Mouse (Mus musculus): ENCODE measurements around the gene Sestd1. TPM values are rescaled to one million over a fixed set of nuclear protein-coding genes. Genes with fewer than 3 reads are reported as not detected.

Sestd1 gene
- polyA plus RNA-seq, 1 experiment from 2014 or later = 27.3 TPM

GRCm38 (mm10) chr2:77277272-77277671, 3.1 kb downstream of the Sestd1 start:
- H3K4me3 ChIP-seq (ENCODE audit: low read depth, low read length) = no peak overlapping the region
- no peak for ATAC-seq (ENCODE audit: low FRiP score)
- peaks cover 2% of the 10 kb centered on the region; the same call in 1 of the 2 replicates for H3K4me1 ChIP-seq (replicated peaks; ENCODE audit: control insufficient read depth, insufficient read depth, low read length)

GRCm38 (mm10) chr2:77275851-77276250, 4.5 kb downstream of the Sestd1 start:
- Histone ChIP-seq H3K4me2 (replicated peaks; ENCODE audit: low read depth, low read length) (no peak overlapping the region), H3K4me3 (ENCODE audit: low read depth, low read length) (no peak overlapping the region), H3K36me3 (ENCODE audit: control insufficient read depth, insufficient read depth, low read length) (no peaks in the 10 kb centered on the region), H3K4me1 (replicated peaks; ENCODE audit: control insufficient read depth, insufficient read depth, low read length) (peaks cover 2% of the 10 kb centered on the region; the same call in 1 of the 2 replicates), H3K9me3 (ENCODE audit: control insufficient read depth, low read length) (no peaks in the 10 kb centered on the region), H3K9ac (ENCODE audit: low read depth, low read length) (no peak overlapping the region), H3K27me3 (ENCODE audit: control insufficient read depth, insufficient read depth, low read length) (no peaks in the 10 kb centered on the region), H3K27ac (ENCODE audit: low read depth, low read length) (no peak overlapping the region)
- WGBS = 88% methylated on average over 5 of the region's 5 CpGs
- ATAC-seq (ENCODE audit: low FRiP score) = no peak
- no peak for DNase-seq (ENCODE audit: low spot score)

More at GRCm38 (mm10) chr2:77277272-77277671, 3.1 kb downstream of the Sestd1 start:
- Histone ChIP-seq H3K27ac (ENCODE audit: low read depth, low read length) (no peak overlapping the region), H3K27me3 (ENCODE audit: control insufficient read depth, insufficient read depth, low read length) (no peaks in the 10 kb centered on the region), H3K9ac (ENCODE audit: low read depth, low read length) (no peak overlapping the region), H3K4me2 (replicated peaks; ENCODE audit: low read depth, low read length) (no peak overlapping the region), H3K9me3 (ENCODE audit: control insufficient read depth, low read length) (no peaks in the 10 kb centered on the region), H3K36me3 (ENCODE audit: control insufficient read depth, insufficient read depth, low read length) (no peaks in the 10 kb centered on the region)
- WGBS = 77% methylated on average over 4 of the region's 4 CpGs
- DNase-seq (ENCODE audit: low spot score) = no peak

- Histone ChIP-seq H3K36me3 (ENCODE audit: control insufficient read depth, insufficient read depth, low read length) (no peaks in the 10 kb centered on the region), H3K9me3 (ENCODE audit: control insufficient read depth, low read length) (no peaks in the 10 kb centered on the region), H3K27ac (ENCODE audit: low read depth, low read length) (no peak overlapping the region), H3K27me3 (ENCODE audit: control insufficient read depth, insufficient read depth, low read length) (no peaks in the 10 kb centered on the region), H3K4me2 (replicated peaks; ENCODE audit: low read depth, low read length) (no peak overlapping the region), H3K4me1 (replicated peaks; ENCODE audit: control insufficient read depth, insufficient read depth, low read length) (peaks cover 2% of the 10 kb centered on the region; the same call in 1 of the 2 replicates), H3K9ac (ENCODE audit: low read depth, low read length) (no peak overlapping the region), H3K4me3 (ENCODE audit: low read depth, low read length) (no peak overlapping the region)
- DNase-seq (ENCODE audit: low spot score) = no peak
- WGBS = 92% methylated on average over 9 of the region's 9 CpGs
- ATAC-seq (ENCODE audit: low FRiP score) = no peak
These were observed 5.3 kb downstream of the Sestd1 start for GRCm38 (mm10) chr2:77274976-77275641.

GRCm38 (mm10) chr2:77272953-77273352, 7.4 kb downstream of the Sestd1 start:
- no peak overlapping the region for H3K4me3 ChIP-seq (ENCODE audit: low read depth, low read length)
- no peaks in the 10 kb centered on the region for H3K36me3 ChIP-seq (ENCODE audit: control insufficient read depth, insufficient read depth, low read length)
- no peak overlapping the region for H3K9ac ChIP-seq (ENCODE audit: low read depth, low read length)
- DNase-seq (ENCODE audit: low spot score) (no peak), ATAC-seq (ENCODE audit: low FRiP score) (no peak)
- no peak overlapping the region for H3K27ac ChIP-seq (ENCODE audit: low read depth, low read length)
- H3K9me3 ChIP-seq (ENCODE audit: control insufficient read depth, low read length) = no peaks in the 10 kb centered on the region
- no peaks in the 10 kb centered on the region for H3K4me1 ChIP-seq (replicated peaks; ENCODE audit: control insufficient read depth, insufficient read depth, low read length)
- H3K27me3 ChIP-seq (ENCODE audit: control insufficient read depth, insufficient read depth, low read length) = no peaks in the 10 kb centered on the region
- WGBS = 85% methylated on average over 2 of the region's 2 CpGs
- no peak overlapping the region for H3K4me2 ChIP-seq (replicated peaks; ENCODE audit: low read depth, low read length)

- no peak overlapping the region for H3K4me2 ChIP-seq (replicated peaks; ENCODE audit: low read depth, low read length)
These were observed 9.6 kb downstream of the Sestd1 start for GRCm38 (mm10) chr2:77270781-77271180.

GRCm38 (mm10) chr2:77270136-77270535, 10.3 kb downstream of the Sestd1 start:
- no peaks in the 10 kb centered on the region for H3K27me3 ChIP-seq (ENCODE audit: control insufficient read depth, insufficient read depth, low read length)
- no peak overlapping the region for H3K4me2 ChIP-seq (replicated peaks; ENCODE audit: low read depth, low read length)
- 93% methylated on average over 1 of the region's 1 CpGs for WGBS
- no peak overlapping the region for H3K27ac ChIP-seq (ENCODE audit: low read depth, low read length)
- H3K36me3 ChIP-seq (ENCODE audit: control insufficient read depth, insufficient read depth, low read length) = no peaks in the 10 kb centered on the region
- no peak overlapping the region for H3K9ac ChIP-seq (ENCODE audit: low read depth, low read length)
- DNase-seq (ENCODE audit: low spot score) = no peak
- ATAC-seq (ENCODE audit: low FRiP score) = no peak
- no peaks in the 10 kb centered on the region for H3K9me3 ChIP-seq (ENCODE audit: control insufficient read depth, low read length)
- no peaks in the 10 kb centered on the region for H3K4me1 ChIP-seq (replicated peaks; ENCODE audit: control insufficient read depth, insufficient read depth, low read length)
- H3K4me3 ChIP-seq (ENCODE audit: low read depth, low read length) = no peak overlapping the region

More at GRCm38 (mm10) chr2:77270781-77271180, 9.6 kb downstream of the Sestd1 start:
- H3K4me1 ChIP-seq (replicated peaks; ENCODE audit: control insufficient read depth, insufficient read depth, low read length) = no peaks in the 10 kb centered on the region
- H3K9me3 ChIP-seq (ENCODE audit: control insufficient read depth, low read length) = no peaks in the 10 kb centered on the region
- 83% methylated on average over 7 of the region's 7 CpGs for WGBS
- H3K4me3 ChIP-seq (ENCODE audit: low read depth, low read length) = no peak overlapping the region
- no peak overlapping the region for H3K27ac ChIP-seq (ENCODE audit: low read depth, low read length)
- no peaks in the 10 kb centered on the region for H3K36me3 ChIP-seq (ENCODE audit: control insufficient read depth, insufficient read depth, low read length)
- DNase-seq (ENCODE audit: low spot score) = no peak
- no peak for ATAC-seq (ENCODE audit: low FRiP score)
- no peaks in the 10 kb centered on the region for H3K27me3 ChIP-seq (ENCODE audit: control insufficient read depth, insufficient read depth, low read length)
- H3K9ac ChIP-seq (ENCODE audit: low read depth, low read length) = no peak overlapping the region

- DNase-seq (ENCODE audit: low spot score) (no peak), ATAC-seq (ENCODE audit: low FRiP score) (no peak)
- no peak overlapping the region for H3K4me2 ChIP-seq (replicated peaks; ENCODE audit: low read depth, low read length)
- H3K36me3 ChIP-seq (ENCODE audit: control insufficient read depth, insufficient read depth, low read length) = no peaks in the 10 kb centered on the region
- no peaks in the 10 kb centered on the region for H3K27me3 ChIP-seq (ENCODE audit: control insufficient read depth, insufficient read depth, low read length)
- H3K27ac ChIP-seq (ENCODE audit: low read depth, low read length) = no peak overlapping the region
- WGBS = 91% methylated on average over 5 of the region's 5 CpGs
- no peak overlapping the region for H3K4me3 ChIP-seq (ENCODE audit: low read depth, low read length)
- H3K9me3 ChIP-seq (ENCODE audit: control insufficient read depth, low read length) = no peaks in the 10 kb centered on the region
- no peak overlapping the region for H3K9ac ChIP-seq (ENCODE audit: low read depth, low read length)
- H3K4me1 ChIP-seq (replicated peaks; ENCODE audit: control insufficient read depth, insufficient read depth, low read length) = no peaks in the 10 kb centered on the region; the same call in 1 of the 2 replicates
These were observed 11.7 kb downstream of the Sestd1 start for GRCm38 (mm10) chr2:77268612-77269239.

- H3K36me3 ChIP-seq (ENCODE audit: control insufficient read depth, insufficient read depth, low read length) = no peaks in the 10 kb centered on the region
- no peaks in the 10 kb centered on the region; the same call in 1 of the 2 replicates for H3K4me1 ChIP-seq (replicated peaks; ENCODE audit: control insufficient read depth, insufficient read depth, low read length)
- no peak for DNase-seq (ENCODE audit: low spot score)
- no peaks in the 10 kb centered on the region for H3K27me3 ChIP-seq (ENCODE audit: control insufficient read depth, insufficient read depth, low read length)
- no peak overlapping the region for H3K27ac ChIP-seq (ENCODE audit: low read depth, low read length)
- no peak for ATAC-seq (ENCODE audit: low FRiP score)
- no peak overlapping the region for H3K4me2 ChIP-seq (replicated peaks; ENCODE audit: low read depth, low read length)
- H3K9ac ChIP-seq (ENCODE audit: low read depth, low read length) = no peak overlapping the region
- H3K4me3 ChIP-seq (ENCODE audit: low read depth, low read length) = no peak overlapping the region
- WGBS = 79% methylated on average over 2 of the region's 2 CpGs
- H3K9me3 ChIP-seq (ENCODE audit: control insufficient read depth, low read length) = no peaks in the 10 kb centered on the region
These were observed 13.5 kb downstream of the Sestd1 start for GRCm38 (mm10) chr2:77266931-77267330.

GRCm38 (mm10) chr2:77266011-77266410, 14.4 kb downstream of the Sestd1 start:
- H3K9ac ChIP-seq (ENCODE audit: low read depth, low read length) = no peak overlapping the region
- no peak for DNase-seq (ENCODE audit: low spot score)
- no peak overlapping the region for H3K4me2 ChIP-seq (replicated peaks; ENCODE audit: low read depth, low read length)
- H3K9me3 ChIP-seq (ENCODE audit: control insufficient read depth, low read length) = no peaks in the 10 kb centered on the region
- WGBS = 88% methylated on average over 3 of the region's 3 CpGs
- no peak overlapping the region for H3K4me3 ChIP-seq (ENCODE audit: low read depth, low read length)
- H3K27ac ChIP-seq (ENCODE audit: low read depth, low read length) = no peak overlapping the region
- H3K36me3 ChIP-seq (ENCODE audit: control insufficient read depth, insufficient read depth, low read length) = no peaks in the 10 kb centered on the region
- ATAC-seq (ENCODE audit: low FRiP score) = no peak
- H3K27me3 ChIP-seq (ENCODE audit: control insufficient read depth, insufficient read depth, low read length) = no peaks in the 10 kb centered on the region
- no peaks in the 10 kb centered on the region; the same call in 1 of the 2 replicates for H3K4me1 ChIP-seq (replicated peaks; ENCODE audit: control insufficient read depth, insufficient read depth, low read length)
